In the genomic region with DNA sequence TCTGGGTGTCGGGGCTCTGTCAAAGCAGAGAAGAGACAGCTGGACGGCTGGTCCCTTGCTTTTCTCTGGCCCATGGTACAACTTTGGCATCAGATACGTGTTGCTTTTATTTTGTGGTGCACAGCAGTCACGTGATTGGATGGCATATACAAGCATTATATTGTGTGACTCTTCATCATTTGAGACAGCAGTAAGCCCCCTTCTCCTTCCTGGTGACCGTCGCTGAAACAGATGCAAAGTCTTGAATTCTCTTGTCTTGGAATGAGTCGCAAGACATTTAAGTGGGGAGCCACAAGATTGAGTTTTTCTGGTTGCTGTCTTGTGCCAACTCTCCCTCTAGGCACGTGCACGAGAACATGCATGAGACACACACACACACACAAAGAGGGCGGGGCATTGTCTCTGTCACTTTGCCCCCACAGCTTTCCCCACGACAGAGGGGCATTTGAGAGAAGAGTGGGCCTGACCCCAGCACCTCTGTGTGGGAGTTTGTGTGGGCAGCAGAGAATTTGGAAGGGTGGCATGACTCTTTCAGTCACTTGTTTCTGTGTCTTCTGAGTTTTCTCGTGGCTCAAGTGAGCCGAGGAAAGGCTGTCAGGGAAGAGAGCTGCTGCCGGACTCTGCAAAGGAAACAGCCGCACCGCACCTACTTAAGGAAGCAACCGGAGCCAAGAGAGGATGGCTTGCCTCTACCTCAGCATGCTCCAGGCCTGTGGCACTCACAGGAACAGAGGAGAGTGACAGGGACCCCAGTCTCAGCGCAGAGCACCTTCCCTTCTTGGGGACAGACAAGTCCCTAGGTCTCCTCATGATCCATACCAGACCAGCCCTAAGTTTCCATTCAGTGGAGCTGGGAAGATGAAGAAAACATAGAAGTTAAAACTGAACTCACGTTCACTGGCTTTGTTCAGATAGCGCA, we compare ENCODE assay signal across 10 mouse cellular contexts. TPM values are rescaled to one million over a fixed set of nuclear protein-coding genes. Genes with fewer than 3 reads are reported as not detected.
A peak's percentile ranks its signal among the peaks of the same experiment; 100 is the strongest.
DNase-seq lines count a peak whose midpoint lies in the region; ATAC-seq lines count a peak whose summit lies in the region.
"Had no signal": no experiment of that assay in that cellular context is flagged by ENCODE, and none has a peak within 500 bp of the region (broad histone marks: within the 10 kb centered on the region; RNA-seq: fewer than 3 reads in every experiment).

No protein-coding gene starts in this region.

- peak overlapping the region; percentile 30 for H3K4me2 ChIP-seq in kidney, embryonic 14.5 days (replicated peaks; ENCODE audit: low read depth, low read length)
- H3K4me2 ChIP-seq in liver, embryonic 15.5 days: peak overlapping the region; percentile 75

- H3K27ac ChIP-seq in kidney, embryonic 14.5 days (ENCODE audit: low read depth, low read length): peak overlapping the region; percentile 79
- peak overlapping the region; percentile 58 for H3K27ac ChIP-seq in liver, embryonic 15.5 days (replicated peaks)
- H3K27ac ChIP-seq: macrophage had no signal

- no peak overlapping the region; the same call in 1 of the 2 replicates for H3K9ac ChIP-seq in kidney, embryonic 14.5 days (ENCODE audit: low read depth, low read length)
- H3K9ac ChIP-seq in liver, embryonic 15.5 days: peak overlapping the region; percentile 25; the same call in 1 of the 2 replicates

- H3K27me3 ChIP-seq in kidney, embryonic 14.5 days (ENCODE audit: control insufficient read depth, insufficient read depth, low read length): no peaks in the 10 kb centered on the region
- no peaks in the 10 kb centered on the region for H3K27me3 ChIP-seq in liver, embryonic 15.5 days

- peak overlapping the region; percentile 12; the same call in 1 of the 2 replicates for H3K4me3 ChIP-seq in kidney, embryonic 14.5 days (ENCODE audit: low read length)
- H3K4me3 ChIP-seq in liver, embryonic 15.5 days (replicated peaks): peak overlapping the region; percentile 43

- WGBS in kidney, embryonic 14.5 days: 45% methylated on average over 20 of the region's 20 CpGs
- 25% methylated on average over 20 of the region's 20 CpGs for WGBS in liver, embryonic 15.5 days (ENCODE audit: insufficient replicate concordance)

- H3K36me3 ChIP-seq in kidney, embryonic 14.5 days (ENCODE audit: control insufficient read depth, insufficient read depth, low read length): peaks cover 5% of the 10 kb centered on the region; the same call in 1 of the 2 replicates
- H3K36me3 ChIP-seq in liver, embryonic 15.5 days (replicated peaks): peaks cover 12% of the 10 kb centered on the region

- peaks cover 21% of the 10 kb centered on the region for H3K4me1 ChIP-seq in kidney, embryonic 14.5 days (ENCODE audit: control insufficient read depth, insufficient read depth, low read length)
- peaks cover 38% of the 10 kb centered on the region for H3K4me1 ChIP-seq in liver, embryonic 15.5 days (replicated peaks)

- ATAC-seq in kidney, embryonic 14.5 days (ENCODE audit: low FRiP score, low TSS enrichment): no peak
- peak; percentile 8; the same call in 1 of the 2 replicates for ATAC-seq in granulocyte monocyte progenitor cell, adult 5-6 weeks (replicated peaks; ENCODE audit: poor library complexity, severe bottlenecking)
- ATAC-seq in liver, embryonic 15.5 days (ENCODE audit: insufficient read depth): no peak
- no peak for ATAC-seq in activated CD4-positive, CD25-positive, alpha-beta regulatory T cell, adult 4 months

- no peaks in the 10 kb centered on the region for H3K9me3 ChIP-seq in kidney, embryonic 14.5 days (ENCODE audit: control insufficient read depth, low read length)
- no peaks in the 10 kb centered on the region for H3K9me3 ChIP-seq in liver, embryonic 15.5 days (replicated peaks)

- DNase-seq in kidney, adult 8-10 months: no peak
- peak; percentile 26 for DNase-seq in MEL-GATA-1-ER (ENCODE audit: extremely low read depth, low read depth)
- no peak for DNase-seq in ovary, postnatal 10 days (ENCODE audit: low spot score)
- no peak for DNase-seq in c-Kit-positive CD71-positive TER-119-positive erythroid progenitor cells, embryonic 14.5 days (ENCODE audit: low spot score)
- DNase-seq: adrenal gland, postnatal 14 days had no signal

RNA-seq across cellular contexts. Expression of a gene that starts 9.8 kb away (rescaled TPM):
- 10.6 and 25.4 TPM in 2 replicates for polyA plus RNA-seq in kidney, embryonic 14.5 days (2014; fragmentation: Nextera tagmentation; extraction: Ambion mirVana)
- 7.8 and 10.3 TPM in 2 replicates for total RNA-seq in granulocyte monocyte progenitor cell, adult 5-6 weeks (2014; fragmentation: Nextera tagmentation)
- total RNA-seq in granulocyte monocyte progenitor cell, adult 5-6 weeks (2017): 9.0 and 10.6 TPM in 2 replicates
- polyA plus RNA-seq in liver, embryonic 15.5 days (2015; fragmentation: Nextera tagmentation; extraction: Ambion mirVana): 7.2 and 8.1 TPM in 2 replicates
- 10 to 100 TPM; 21.0 to 21.2 TPM for polyA plus RNA-seq in activated CD4-positive, CD25-positive, alpha-beta regulatory T cell, adult 4 months (2017; shearing (Covaris generic))
